Mouse (Mus musculus): ENCODE results near the gene Fam114a1. TPM values are rescaled to one million over a fixed set of nuclear protein-coding genes. Genes with fewer than 3 reads are reported as not detected.

Gene Fam114a1
- polyA plus RNA-seq, 1 experiment from 2014 or later, result 30.5 TPM

DNA sequence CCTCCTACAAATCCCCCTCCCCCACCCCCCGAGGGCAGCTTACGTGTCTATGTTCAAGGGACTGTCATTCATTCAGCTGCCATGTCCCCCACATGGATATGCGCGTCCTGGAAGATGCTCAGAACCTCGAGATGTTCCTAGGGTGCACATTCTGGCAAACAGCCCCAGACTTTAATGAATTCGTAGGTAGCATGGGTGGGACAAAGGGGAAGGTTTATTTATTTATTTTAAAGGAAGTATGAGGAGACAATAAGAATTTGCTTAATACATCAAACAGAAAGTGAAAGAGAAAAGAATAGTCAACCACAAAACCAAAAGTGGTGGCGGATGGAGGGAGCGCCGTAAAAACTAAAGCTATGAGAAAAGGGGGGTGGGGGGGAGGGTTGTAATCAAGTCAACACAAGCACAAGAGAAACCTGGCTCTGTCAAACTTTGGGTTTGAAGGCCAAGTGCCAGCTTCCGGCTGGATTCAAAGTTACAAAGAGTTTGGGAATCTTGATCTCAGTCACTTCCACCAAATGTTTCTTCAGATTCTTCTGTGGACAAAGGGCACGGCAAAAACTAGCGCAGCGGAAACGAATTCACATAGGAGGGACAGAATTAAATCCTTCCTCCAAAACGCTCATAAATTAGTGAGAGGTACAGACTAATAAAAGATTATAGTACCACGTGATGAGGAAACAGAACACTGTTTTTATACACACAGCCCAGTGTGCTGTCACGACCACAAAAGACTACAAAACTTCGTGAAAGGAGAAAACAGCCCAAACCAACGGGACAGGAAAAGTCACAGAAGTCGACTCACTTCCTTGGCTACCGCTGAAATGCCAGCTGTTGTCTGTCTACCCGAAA lies 10.7 kb upstream of the Fam114a1 start:
- Histone ChIP-seq H3K4me3 (ENCODE audit: low read depth, low read length) (no peak overlapping the region), H3K9ac (ENCODE audit: low read depth, low read length) (no peak overlapping the region), H3K4me1 (replicated peaks; ENCODE audit: control insufficient read depth, insufficient read depth, low read length) (no peaks in the 10 kb centered on the region), H3K9me3 (ENCODE audit: control insufficient read depth) (no peaks in the 10 kb centered on the region), H3K4me2 (replicated peaks; ENCODE audit: low read depth) (no peak overlapping the region), H3K36me3 (ENCODE audit: control insufficient read depth, insufficient read depth) (no peaks in the 10 kb centered on the region), H3K27me3 (replicated peaks; ENCODE audit: control insufficient read depth, insufficient read depth, low read length) (no peaks in the 10 kb centered on the region), H3K27ac (ENCODE audit: low read depth, low read length) (no peak overlapping the region)
- TF ChIP-seq CTCF (IDR thresholded peaks at IDR 0.05; ENCODE audit: low read depth), result no peak
- ATAC-seq, result no peak
- 73% methylated on average over 22 of the region's 22 CpGs for WGBS

DNA sequence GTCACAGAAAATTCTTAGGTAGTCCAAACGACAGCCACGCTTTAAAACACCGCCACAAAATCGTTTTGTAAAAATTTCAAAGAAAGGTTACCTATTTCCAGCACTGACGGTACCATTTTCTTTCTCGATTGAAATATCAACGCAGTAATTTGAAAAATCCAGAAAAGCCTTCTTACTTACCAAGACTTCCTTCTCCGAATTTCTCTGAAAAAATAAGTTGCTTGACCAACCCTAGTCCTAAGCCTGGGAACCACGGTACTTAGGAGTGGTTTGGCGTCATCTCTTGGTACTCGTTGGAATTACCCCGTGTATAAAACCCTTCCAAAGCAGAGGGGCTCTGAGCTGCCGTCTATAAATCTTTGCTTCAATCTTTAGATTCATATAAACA lies 10.0 kb upstream of the Fam114a1 start, which contains the start of gene Tlr6:
Tlr6 (minus strand) TSS at position 255 of the 388 bp plus-strand sequence.
- Histone ChIP-seq H3K4me1 (replicated peaks; ENCODE audit: control insufficient read depth, insufficient read depth, low read length) (no peaks in the 10 kb centered on the region), H3K9me3 (ENCODE audit: control insufficient read depth) (no peaks in the 10 kb centered on the region), H3K4me3 (ENCODE audit: low read depth, low read length) (no peak within 1 kb of the TSS), H3K9ac (ENCODE audit: low read depth, low read length) (no peak within 1 kb of the TSS), H3K27ac (ENCODE audit: low read depth, low read length) (no peak within 1 kb of the TSS), H3K4me2 (replicated peaks; ENCODE audit: low read depth) (no peak within 1 kb of the TSS), H3K36me3 (ENCODE audit: control insufficient read depth, insufficient read depth) (no peaks in the 10 kb centered on the region), H3K27me3 (replicated peaks; ENCODE audit: control insufficient read depth, insufficient read depth, low read length) (no peaks in the 10 kb centered on the region)
- ATAC-seq, result no peak
- peak; percentile 26 for TF ChIP-seq CTCF (IDR thresholded peaks at IDR 0.05; ENCODE audit: low read depth)
- 73% methylated on average over 13 of the region's 13 CpGs for WGBS

DNA sequence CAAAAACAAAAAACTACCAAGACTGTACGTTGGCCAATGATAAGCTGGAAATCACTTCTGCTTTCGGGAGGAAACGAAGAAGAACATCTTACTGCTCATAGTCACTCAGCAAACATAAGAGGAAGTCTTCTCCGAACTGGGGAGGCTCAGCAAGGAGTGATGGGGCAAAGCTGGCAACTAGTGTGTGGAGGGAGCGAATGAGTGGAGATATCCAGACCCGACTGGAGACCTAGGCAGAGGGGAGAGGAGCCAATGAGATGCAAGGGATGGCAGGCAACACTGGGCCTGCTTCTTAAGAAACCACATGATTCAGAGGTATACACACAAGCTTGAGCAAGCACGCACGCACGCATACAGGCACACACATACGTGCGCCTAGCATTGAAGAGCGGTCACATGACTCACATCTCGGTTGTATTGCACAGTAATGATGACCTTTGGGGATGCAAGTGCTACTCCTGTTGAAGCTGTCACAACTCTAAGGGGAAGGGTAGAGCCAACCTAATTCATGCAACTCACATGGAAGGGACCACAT lies 8.9 kb upstream of the Fam114a1 start:
- Histone ChIP-seq H3K27me3 (replicated peaks; ENCODE audit: control insufficient read depth, insufficient read depth, low read length) (no peaks in the 10 kb centered on the region), H3K36me3 (ENCODE audit: control insufficient read depth, insufficient read depth) (no peaks in the 10 kb centered on the region), H3K4me1 (replicated peaks; ENCODE audit: control insufficient read depth, insufficient read depth, low read length) (no peaks in the 10 kb centered on the region), H3K27ac (ENCODE audit: low read depth, low read length) (no peak overlapping the region), H3K4me2 (replicated peaks; ENCODE audit: low read depth) (no peak overlapping the region), H3K9ac (ENCODE audit: low read depth, low read length) (no peak overlapping the region), H3K4me3 (ENCODE audit: low read depth, low read length) (no peak overlapping the region), H3K9me3 (ENCODE audit: control insufficient read depth) (no peaks in the 10 kb centered on the region)
- WGBS, result 87% methylated on average over 13 of the region's 13 CpGs
- TF ChIP-seq CTCF (IDR thresholded peaks at IDR 0.05; ENCODE audit: low read depth), result no peak
- no peak for ATAC-seq

DNA sequence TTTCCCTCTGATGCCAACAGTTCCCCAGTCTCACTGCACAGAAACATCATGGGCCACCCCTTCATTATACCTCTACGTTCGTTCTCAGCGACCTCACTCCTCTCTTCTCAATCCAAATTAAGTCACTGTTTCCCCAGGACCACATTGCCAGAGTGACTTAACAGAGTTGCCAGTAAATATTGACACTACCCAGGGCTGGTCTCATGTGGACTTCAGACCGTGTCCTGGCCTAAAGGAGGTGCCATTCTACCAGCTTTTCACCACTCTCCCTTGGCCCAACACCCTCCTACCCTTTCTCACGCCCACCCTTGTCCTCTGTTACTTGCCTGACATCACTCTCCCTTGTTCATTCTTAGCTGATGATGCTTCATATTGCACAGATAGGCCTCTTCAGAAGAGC lies 6.6 kb upstream of the Fam114a1 start:
- ATAC-seq, result 0 out of 2 replicates have a peak, but pooled peaks have one; percentile 22
- no peaks in the 10 kb centered on the region for H3K27me3 ChIP-seq (replicated peaks; ENCODE audit: control insufficient read depth, insufficient read depth, low read length)
- H3K4me3 ChIP-seq (ENCODE audit: low read depth, low read length), result no peak overlapping the region
- no peak overlapping the region for H3K27ac ChIP-seq (ENCODE audit: low read depth, low read length)
- H3K4me2 ChIP-seq (replicated peaks; ENCODE audit: low read depth), result no peak overlapping the region
- H3K36me3 ChIP-seq (ENCODE audit: control insufficient read depth, insufficient read depth), result no peaks in the 10 kb centered on the region
- WGBS, result 73% methylated on average over 5 of the region's 5 CpGs
- no peak overlapping the region for H3K9ac ChIP-seq (ENCODE audit: low read depth, low read length)
- H3K4me1 ChIP-seq (replicated peaks; ENCODE audit: control insufficient read depth, insufficient read depth, low read length), result no peaks in the 10 kb centered on the region
- no peaks in the 10 kb centered on the region for H3K9me3 ChIP-seq (ENCODE audit: control insufficient read depth)
- no peak for TF ChIP-seq CTCF (IDR thresholded peaks at IDR 0.05; ENCODE audit: low read depth)

DNA sequence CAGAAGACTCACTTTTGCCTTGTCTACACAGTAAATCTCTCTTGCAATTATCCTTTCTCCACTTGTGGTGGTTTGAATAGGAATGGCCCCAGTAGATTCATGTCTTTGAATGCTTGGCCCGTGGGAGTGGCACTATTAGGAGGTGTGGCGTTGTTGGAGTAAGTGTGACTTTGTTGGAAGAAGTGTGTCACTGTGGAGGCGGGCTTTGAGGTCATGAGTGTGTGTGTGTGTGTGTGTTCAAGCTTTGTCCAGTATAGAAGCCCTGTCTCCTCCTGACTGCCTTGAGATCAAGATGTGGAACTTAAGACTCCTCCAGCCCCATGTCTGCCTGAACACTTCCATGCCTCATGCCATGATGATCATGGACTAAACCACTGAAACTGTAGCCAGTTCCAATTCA lies 6.1 kb upstream of the Fam114a1 start:
- no peak for TF ChIP-seq CTCF (IDR thresholded peaks at IDR 0.05; ENCODE audit: low read depth)
- Histone ChIP-seq H3K4me3 (ENCODE audit: low read depth, low read length) (no peak overlapping the region), H3K36me3 (ENCODE audit: control insufficient read depth, insufficient read depth) (no peaks in the 10 kb centered on the region), H3K4me2 (replicated peaks; ENCODE audit: low read depth) (no peak overlapping the region), H3K4me1 (replicated peaks; ENCODE audit: control insufficient read depth, insufficient read depth, low read length) (no peaks in the 10 kb centered on the region), H3K27me3 (replicated peaks; ENCODE audit: control insufficient read depth, insufficient read depth, low read length) (no peaks in the 10 kb centered on the region), H3K9ac (ENCODE audit: low read depth, low read length) (no peak overlapping the region), H3K27ac (ENCODE audit: low read depth, low read length) (no peak overlapping the region), H3K9me3 (ENCODE audit: control insufficient read depth) (no peaks in the 10 kb centered on the region)
- ATAC-seq, result no peak
- 83% methylated on average over 3 of the region's 3 CpGs for WGBS

- peak; percentile 28; the same call in 1 of the 2 replicates for TF ChIP-seq CTCF (IDR thresholded peaks at IDR 0.05; ENCODE audit: low read depth)
- H3K27me3 ChIP-seq (replicated peaks; ENCODE audit: control insufficient read depth, insufficient read depth, low read length), result no peaks in the 10 kb centered on the region
- peak overlapping the region; percentile 82 for H3K4me2 ChIP-seq (replicated peaks; ENCODE audit: low read depth)
- H3K27ac ChIP-seq (ENCODE audit: low read depth, low read length), result peak overlapping the region; percentile 81; the same call in 1 of the 2 replicates
- WGBS, result 6% methylated on average over 14 of the region's 14 CpGs
- ATAC-seq, result peak; percentile 46; the same call in 1 of the 2 replicates
- no peaks in the 10 kb centered on the region for H3K9me3 ChIP-seq (ENCODE audit: control insufficient read depth)
- peak overlapping the region; percentile 78 for H3K4me3 ChIP-seq (ENCODE audit: low read depth, low read length)
- no peaks in the 10 kb centered on the region for H3K36me3 ChIP-seq (ENCODE audit: control insufficient read depth, insufficient read depth)
- H3K9ac ChIP-seq (ENCODE audit: low read depth, low read length), result peak overlapping the region; percentile 84
- H3K4me1 ChIP-seq (replicated peaks; ENCODE audit: control insufficient read depth, insufficient read depth, low read length), result no peaks in the 10 kb centered on the region
Observed at GRCm38 (mm10) chr5:64968961-64969860, 660 bp upstream of the Fam114a1 start.

All from intestine, postnatal 0 days (tissue).